Mouse (Mus musculus) brain, embryonic 14.5 days (tissue): Measurements from ENCODE around the gene Gid4. TPM values are rescaled to one million over a fixed set of nuclear protein-coding genes. Genes with fewer than 3 reads are reported as not detected.

Experiments
- DNase-seq: peaks from one replicate; pipeline ENCODE4 v3.0.0-alpha.2; 2011; ENCODE audit warnings: low read depth
- CTCF ChIP-seq: fragments of 200-500 bp; IDR thresholded peaks from 2 replicates; pipeline ENCODE4 v1.5.1; 2012; ENCODE audit warnings: inconsistent platforms, mild to moderate bottlenecking, moderate library complexity, borderline replicate concordance; ENCODE audit not compliant: insufficient read depth, insufficient read length; ENCODE audit errors: extremely low read depth
- POLR2A ChIP-seq: fragments of 200-500 bp; IDR thresholded peaks from 2 replicates; pipeline ENCODE4 v1.6.1; 2012; ENCODE audit warnings: mild to moderate bottlenecking, inconsistent platforms, borderline replicate concordance; ENCODE audit not compliant: poor library complexity, insufficient read depth, insufficient read length, severe bottlenecking; ENCODE audit errors: extremely low read depth
- polyA plus RNA-seq: library from polyadenylated mRNA; depleted of rRNA; stranded (reverse); fragments of >200 nt; gene quantifications from 2 replicates; pipeline ENCODE4 v1.2.3, GENCODE M21; 2012; rRNA removed

The Gid4 gene
- 17.6 and 20.0 TPM in 2 replicates for polyA plus RNA-seq

DNA sequence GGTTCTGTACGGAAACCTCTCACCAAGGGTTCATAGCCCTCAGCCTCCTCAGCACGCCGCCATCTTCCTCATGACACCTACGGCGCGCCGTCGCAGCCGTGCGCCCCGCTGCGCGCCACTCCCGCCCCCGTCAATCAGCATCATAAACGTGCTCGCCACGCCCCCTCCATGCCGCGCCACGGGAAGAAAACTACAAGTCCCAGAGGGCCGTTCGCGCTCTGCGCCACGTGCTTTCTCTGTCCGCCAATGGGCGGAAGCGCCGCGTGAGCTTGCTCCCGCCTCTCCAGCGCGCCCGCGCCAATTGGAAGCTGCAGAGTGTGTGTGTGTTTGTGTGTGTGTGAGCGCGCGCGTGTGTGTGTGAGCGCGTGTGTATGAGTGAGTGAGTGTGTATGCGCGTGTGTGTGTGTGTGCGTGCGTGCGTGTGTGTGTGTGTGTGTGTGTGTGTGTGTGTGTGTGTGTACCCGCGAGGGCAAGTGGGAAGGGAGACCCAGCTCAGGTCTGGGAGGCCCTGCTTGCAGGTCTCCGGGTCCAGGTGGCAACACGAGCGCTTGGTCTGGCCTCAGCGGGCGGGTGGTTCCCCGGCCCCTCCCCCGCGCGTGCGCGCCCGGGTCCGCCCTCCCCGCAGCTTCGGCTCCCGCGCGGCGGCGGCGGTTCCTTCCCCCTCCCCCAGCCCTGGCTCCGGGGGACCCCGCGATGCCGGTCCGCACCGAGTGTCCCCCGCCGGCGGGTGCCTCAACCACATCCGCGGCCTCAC, at the start of gene Gid4:
Gene Gid4, plus strand, starts transcription at position 183 of the 754 bp plus-strand sequence.
- DNase-seq = peak; percentile 100
- TF ChIP-seq CTCF (no peak), POLR2A (peak; percentile 71; the same call in 1 of the 2 replicates)

DNA sequence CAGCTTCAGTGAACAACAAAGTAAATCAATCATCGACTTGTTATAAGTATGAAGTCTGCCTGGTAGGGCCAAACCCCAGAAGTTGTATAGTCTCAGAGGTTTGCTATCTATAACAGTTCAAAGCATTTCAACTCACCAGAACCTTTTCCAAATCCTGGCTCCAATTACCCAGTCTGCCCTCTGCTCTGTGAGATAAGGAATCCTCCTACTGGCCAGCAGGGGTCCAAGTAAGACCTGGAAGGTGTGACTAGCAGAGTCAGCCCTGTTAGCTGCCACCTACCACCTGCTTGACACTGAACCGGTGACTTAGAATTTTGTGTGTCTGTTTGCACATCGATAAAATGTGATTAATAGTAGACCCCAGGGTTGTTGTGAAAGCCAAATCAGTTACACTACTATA, 49.7 kb upstream of the Gid4 start:
- no peak for TF ChIP-seq CTCF
- no peak for TF ChIP-seq POLR2A
- no peak for DNase-seq

DNA sequence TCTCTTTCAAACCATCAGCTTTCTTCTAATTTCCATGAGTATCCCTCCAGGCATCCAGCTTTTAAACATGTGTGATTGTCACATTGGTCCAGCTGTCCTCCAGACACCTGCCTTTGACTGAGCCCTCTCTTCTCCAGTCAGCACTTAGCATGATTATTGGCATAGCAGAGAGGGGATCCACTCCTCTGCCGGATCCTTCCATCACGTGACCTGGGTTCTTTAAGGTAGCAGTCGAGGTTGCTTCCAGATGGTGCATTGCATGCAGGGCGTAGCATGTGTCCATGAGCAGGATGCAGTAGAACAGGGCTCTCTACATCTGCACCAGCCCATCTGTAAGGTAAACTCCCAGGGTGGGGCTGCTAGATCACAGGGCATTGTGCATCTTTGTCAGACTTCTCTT, 48.0 kb upstream of the Gid4 start:
- TF ChIP-seq CTCF (no peak), POLR2A (no peak)
- DNase-seq = no peak

DNA sequence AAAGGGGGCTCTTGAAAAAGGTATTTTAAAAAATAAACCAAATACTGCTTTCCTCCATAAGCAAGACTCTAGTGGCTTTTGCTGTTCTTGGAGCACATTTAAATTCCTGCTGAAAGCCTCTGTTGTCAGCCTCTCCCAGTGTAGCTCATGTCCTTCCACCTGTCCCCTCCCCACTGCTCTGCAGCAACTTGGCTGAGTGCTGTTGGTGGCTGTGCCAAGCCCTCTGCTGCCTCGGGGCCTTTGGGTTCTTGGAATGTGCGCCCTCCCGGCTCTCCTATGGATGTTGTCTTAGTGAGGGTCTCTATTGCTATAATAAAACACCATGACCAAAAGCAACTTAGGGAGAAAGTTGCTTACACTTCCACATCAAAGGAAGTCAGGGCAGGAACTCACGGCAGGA, 47.5 kb upstream of the Gid4 start:
- no peak for TF ChIP-seq CTCF
- no peak for DNase-seq

DNA sequence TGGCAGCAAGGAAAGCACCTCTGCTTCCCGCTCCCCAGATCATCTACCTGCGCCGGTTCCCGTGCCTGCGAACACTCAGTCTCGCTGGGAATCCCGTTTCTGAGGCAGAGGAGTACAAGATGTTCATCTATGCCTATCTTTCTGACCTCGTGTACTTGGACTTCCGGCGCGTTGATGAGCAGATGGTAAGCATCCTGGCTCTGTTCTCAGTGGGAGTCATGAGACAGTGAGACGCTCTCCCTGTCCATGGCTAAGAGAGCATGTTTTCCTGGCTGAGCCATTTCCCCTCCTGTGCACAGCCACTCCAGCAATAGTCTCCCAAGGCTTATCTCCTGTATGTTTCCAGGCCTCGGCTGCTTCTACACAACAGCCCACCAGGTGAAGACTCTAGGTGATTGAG, 46.5 kb upstream of the Gid4 start:
- TF ChIP-seq CTCF = no peak
- no peak for TF ChIP-seq POLR2A
- no peak for DNase-seq

DNA sequence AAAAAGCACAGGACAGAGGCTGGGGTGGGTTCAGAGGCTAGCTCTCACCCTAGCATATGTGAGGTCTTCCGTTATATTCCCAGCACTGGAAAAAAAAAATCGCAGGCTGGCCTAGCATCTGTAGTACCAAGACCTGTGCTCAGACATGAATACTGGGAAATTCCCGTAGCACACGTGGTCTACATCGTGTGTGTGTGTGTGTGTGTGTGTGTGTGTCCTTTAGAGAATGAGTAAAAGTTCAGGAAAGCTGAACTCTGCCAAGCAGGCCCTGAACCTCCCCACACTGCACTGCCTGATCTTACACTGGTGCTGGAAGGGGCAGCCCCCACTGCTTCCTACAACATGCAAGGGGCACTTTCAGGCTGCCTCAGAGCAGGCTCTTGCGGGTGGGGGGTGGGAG, 42.5 kb upstream of the Gid4 start:
- DNase-seq = no peak
- TF ChIP-seq CTCF (no peak), POLR2A (no peak)

DNA sequence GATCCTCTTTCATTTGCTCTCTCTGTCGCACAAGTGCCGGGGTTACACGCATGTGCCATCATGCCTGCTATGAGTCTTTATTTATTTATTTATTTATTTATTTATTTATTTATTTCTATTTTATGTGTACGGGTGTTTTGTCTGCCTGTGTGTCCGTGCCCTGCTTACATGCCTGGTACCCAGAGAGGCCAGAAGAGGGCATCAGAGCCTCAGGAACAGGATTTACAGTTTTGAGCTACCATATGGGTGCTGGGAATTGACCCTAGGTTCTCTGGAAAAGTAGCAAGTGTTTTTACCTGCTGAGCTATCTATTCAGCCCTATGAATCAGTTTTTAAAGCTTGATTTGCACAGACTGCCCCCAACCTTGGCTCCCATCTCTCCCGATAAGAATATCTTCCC, 33.4 kb upstream of the Gid4 start:
- TF ChIP-seq CTCF = peak; percentile 10; the same call in 1 of the 2 replicates
- no peak for TF ChIP-seq POLR2A
- no peak for DNase-seq

DNA sequence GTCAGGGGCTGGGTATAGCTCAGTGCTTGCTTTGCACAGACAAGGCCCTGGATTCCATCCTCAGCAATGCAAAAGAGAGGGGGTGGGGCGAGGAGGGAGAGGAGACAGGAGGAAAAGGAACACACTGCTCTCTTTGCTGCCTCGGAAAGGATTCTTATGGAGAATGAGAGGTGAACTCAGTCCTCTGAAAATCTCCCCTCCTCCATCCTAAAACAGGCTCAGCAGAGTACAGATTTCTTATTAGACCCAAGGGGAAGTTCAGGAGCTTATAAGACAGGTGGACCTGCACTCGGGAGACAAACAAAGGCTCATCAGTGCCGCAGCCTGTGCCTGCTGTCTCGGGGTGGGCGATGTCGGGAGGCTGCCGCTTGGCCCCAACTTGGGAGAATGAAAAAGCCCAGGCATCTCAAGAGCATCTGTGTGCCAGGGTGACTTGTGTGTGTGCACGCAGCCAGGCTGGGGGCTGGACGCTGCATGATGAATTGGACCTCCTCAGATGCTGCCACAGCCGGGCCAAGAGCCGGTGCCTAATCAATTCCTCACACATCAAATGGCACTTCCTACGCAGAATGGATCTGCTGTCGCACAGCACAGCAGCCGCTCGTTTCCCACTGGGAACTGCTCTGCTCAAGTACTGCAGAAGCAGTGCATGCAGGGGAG, 32.1 kb upstream of the Gid4 start:
- TF ChIP-seq CTCF (no peak), POLR2A (no peak)
- peak; percentile 89 for DNase-seq

DNA sequence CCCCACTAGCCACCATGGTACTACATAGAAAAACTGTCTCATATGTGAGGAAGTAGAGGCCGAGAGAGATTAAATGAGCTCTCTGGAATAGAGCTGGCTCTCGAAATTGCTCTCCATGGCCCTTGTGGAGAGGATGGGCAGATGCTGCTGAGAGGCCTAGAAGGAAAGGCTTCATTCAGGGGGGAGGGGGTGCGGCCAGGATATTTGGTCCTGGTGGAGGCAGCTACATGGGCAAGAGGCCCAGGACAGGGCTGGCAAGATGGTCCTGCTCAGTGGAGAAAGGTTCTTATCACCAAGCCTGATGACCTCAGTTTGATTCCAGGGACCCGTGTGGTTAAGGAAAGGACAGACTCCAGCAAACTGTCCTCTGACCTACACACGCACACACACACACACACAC, 31.0 kb upstream of the Gid4 start:
- no peak for DNase-seq
- TF ChIP-seq CTCF = no peak
- no peak for TF ChIP-seq POLR2A

DNA sequence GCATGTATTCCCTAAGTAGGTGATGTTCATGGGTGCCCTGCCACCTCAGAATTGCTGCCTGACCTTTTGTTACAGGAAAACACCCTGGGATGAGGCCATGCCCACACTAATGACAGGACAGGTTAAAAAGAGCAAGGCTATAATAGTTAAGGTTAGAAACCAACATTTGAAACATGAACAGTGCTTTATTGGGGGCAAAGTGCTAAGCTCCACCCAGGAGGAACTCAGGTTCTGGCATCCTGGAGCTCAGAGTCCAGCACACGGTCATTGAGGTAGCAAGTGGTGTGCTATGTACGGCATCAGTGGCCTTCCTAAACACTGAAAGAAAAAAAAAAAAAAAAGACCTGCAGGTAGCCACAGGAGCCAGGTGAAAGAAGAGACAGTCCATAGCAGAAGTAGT, 29.0 kb upstream of the Gid4 start:
- no peak for TF ChIP-seq POLR2A
- no peak for TF ChIP-seq CTCF
- DNase-seq = no peak

DNA sequence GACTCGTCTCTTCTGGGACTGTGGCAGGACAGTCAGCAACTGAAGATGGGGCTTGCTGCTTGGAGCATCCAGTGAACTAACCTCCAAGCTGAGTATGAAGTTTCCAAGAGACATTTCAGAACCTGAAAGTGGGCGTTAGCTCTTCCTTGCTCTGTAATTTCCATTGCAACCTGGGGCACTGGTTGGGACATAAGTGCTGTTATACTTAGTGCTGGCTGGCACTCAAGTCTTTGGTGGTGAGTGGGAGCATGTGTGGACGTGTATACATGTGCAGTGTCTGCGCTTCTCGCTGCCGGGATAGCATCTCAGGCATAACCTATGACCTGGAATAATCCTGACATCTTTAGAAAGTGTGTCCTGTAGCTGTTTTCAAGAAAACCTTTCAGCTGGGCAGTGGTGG, 25.6 kb upstream of the Gid4 start:
- TF ChIP-seq CTCF = no peak
- TF ChIP-seq POLR2A = no peak
- no peak for DNase-seq

DNA sequence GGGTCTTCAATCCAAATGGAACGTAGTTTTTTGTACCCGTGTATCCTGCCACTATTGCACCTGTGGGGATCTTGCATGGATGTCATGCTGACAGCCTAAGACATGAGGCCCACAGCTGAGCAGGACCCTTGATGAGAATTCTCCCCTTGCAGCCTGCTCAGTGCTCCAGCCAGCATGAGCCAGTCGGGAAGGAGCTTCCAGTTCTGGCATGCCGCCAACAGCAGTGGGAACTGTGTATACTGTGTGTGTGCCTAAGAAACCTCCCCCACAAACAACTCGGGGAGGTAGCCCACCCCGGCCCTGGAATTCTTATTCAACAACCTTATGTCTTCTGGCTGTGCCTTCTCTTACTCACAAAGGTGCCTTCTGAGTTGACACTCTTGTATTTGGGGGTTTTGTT, 20.4 kb upstream of the Gid4 start:
- DNase-seq = peak; percentile 82
- no peak for TF ChIP-seq CTCF
- TF ChIP-seq POLR2A = no peak

DNA sequence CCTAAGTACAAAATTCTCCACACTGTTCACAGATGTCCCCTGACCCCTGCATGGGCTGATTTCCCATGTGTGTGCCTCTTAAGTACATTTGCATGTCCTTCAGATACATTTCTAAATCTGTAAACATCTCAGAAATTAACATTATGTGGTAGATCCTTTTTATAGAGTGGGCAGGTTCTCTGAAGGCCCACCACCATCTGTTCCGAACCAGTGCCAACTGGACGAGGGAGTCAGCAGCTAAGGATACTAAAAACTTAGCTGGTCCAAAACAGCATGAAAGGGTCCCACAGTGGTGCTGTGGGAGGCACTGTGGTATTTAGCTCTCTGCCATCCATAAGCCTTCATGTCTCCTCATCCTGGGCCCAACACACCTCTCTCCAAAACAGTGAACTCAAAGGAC, 19.8 kb upstream of the Gid4 start:
- TF ChIP-seq POLR2A = no peak
- TF ChIP-seq CTCF = no peak
- DNase-seq = no peak
